Mouse (Mus musculus) gastrocnemius, adult 2 months (tissue): ENCODE data around the gene Unc13a. TPM values are rescaled to one million over a fixed set of nuclear protein-coding genes. Genes with fewer than 3 reads are reported as not detected.

Experiments used
- DNase-seq: peaks from one replicate; pipeline ENCODE4 v3.0.0; 2022
- H3K27ac ChIP-seq: fragments of 200-600 bp; 2 replicates; pipeline ENCODE4 v1.8.1; 2022; ENCODE audit warnings: mild to moderate bottlenecking
- H3K4me3 ChIP-seq: fragments of 200-600 bp; 2 replicates; pipeline ENCODE4 v1.8.1; 2022; ENCODE audit warnings: mild to moderate bottlenecking, moderate library complexity
- CTCF ChIP-seq: fragments of 200-600 bp; IDR thresholded peaks from 2 replicates; pipeline ENCODE4 v1.8.1; 2022; ENCODE audit warnings: antibody characterized with exemption, mild to moderate bottlenecking, moderate library complexity
- intact Hi-C: fragments of 180-260 bp; cut with DNase I; formaldehyde crosslinking; loops from one replicate; pipeline ENCODE4 v1.15.1; 2025
- total RNA-seq, 2 experiments: library from RNA; stranded (reverse); gene quantifications; 2 replicates each; pipeline ENCODE4 v1.2.3; 2021

Gene Unc13a
- total RNA-seq, 2 experiments from 2014 or later, result not detected

GRCm38 (mm10) chr8:71670198-71670597 is 1.4 kb downstream of the Unc13a start:
- intact Hi-C loops, result no loop called here
- no peak for TF ChIP-seq CTCF
- Histone ChIP-seq H3K4me3 (no peak overlapping the region), H3K27ac (no peak overlapping the region)
- DNase-seq, result no peak

- intact Hi-C loops, result no loop called here
- no peak for TF ChIP-seq CTCF
- Histone ChIP-seq H3K27ac (no peak overlapping the region), H3K4me3 (peak overlapping the region; percentile 15; the same call in 1 of the 2 replicates)
- no peak for DNase-seq
Observed at GRCm38 (mm10) chr8:71668220-71668975, 3.2 kb downstream of the Unc13a start.

GRCm38 (mm10) chr8:71667256-71667655 is 4.3 kb downstream of the Unc13a start:
- Histone ChIP-seq H3K27ac (no peak overlapping the region), H3K4me3 (no peak overlapping the region)
- no peak for DNase-seq
- intact Hi-C loops, result no loop called here
- TF ChIP-seq CTCF, result no peak

DNA sequence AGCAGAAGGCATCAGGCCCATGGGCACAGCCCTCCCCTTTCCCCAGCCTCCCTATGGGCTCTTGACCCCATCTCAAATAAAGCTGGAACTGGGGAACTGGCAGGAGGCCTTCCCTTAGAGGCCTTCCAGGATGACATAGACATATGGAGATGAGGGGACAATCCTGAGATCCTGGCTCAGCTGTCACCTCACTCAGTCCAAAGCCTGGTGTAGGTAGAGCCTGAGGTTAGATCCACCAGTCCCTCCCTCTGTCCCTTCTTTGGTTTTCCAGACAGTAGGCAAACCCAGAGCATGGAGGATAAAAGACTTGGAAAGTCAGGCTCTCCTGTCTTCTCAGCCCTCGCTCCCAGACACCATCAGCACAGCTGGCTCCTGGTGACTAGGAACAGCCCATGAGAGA is 4.7 kb downstream of the Unc13a start:
- intact Hi-C loops, result no loop called here
- DNase-seq, result no peak
- Histone ChIP-seq H3K27ac (no peak overlapping the region), H3K4me3 (no peak overlapping the region)
- no peak for TF ChIP-seq CTCF

- no peak for DNase-seq
- H3K4me3 ChIP-seq, result no peak overlapping the region
- no peak for TF ChIP-seq CTCF
- H3K27ac ChIP-seq, result no peak overlapping the region
- intact Hi-C loops, result no loop called here
Observed at GRCm38 (mm10) chr8:71665331-71666130, 6.0 kb downstream of the Unc13a start.

GRCm38 (mm10) chr8:71660325-71661120 is 11.0 kb downstream of the Unc13a start:
- no peak overlapping the region for H3K27ac ChIP-seq
- peak; percentile 84 for DNase-seq
- no peak overlapping the region for H3K4me3 ChIP-seq
- intact Hi-C loops, result loop anchor here (1.0 to 5.0 kb wide), 3 partner anchors 63 to 218 kb away; partner anchors contain the start of gene Fam129c
- TF ChIP-seq CTCF, result peak; percentile 96

DNA sequence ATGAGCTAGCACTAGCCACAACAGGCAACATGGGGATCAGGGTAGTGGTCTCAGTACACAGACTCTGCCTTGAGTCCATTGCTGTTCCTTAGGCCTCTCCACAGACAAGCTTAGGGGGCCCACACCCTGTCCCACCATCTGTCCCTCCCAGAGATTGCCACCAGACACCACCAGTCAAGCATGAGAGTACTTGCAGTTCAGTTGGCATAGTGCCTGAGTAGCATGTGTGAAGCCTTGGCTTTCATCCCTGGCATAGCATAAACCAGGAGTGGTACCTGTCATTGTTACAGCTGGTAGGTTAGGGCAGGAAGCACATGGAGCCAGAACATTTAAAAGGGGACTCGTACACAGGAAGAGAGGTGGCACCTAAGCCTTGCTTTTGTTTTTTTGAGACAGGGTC is 11.8 kb downstream of the Unc13a start:
- TF ChIP-seq CTCF, result no peak
- Histone ChIP-seq H3K27ac (no peak overlapping the region), H3K4me3 (no peak overlapping the region)
- intact Hi-C loops, result loop anchor here (1.0 to 5.0 kb wide), 3 partner anchors 62 to 217 kb away; partner anchors contain the start of gene Fam129c
- DNase-seq, result no peak

GRCm38 (mm10) chr8:71658515-71659049 is 13.0 kb downstream of the Unc13a start:
- Histone ChIP-seq H3K27ac (no peak overlapping the region), H3K4me3 (no peak overlapping the region)
- TF ChIP-seq CTCF, result no peak
- DNase-seq, result no peak
- intact Hi-C loops, result no loop called here

DNA sequence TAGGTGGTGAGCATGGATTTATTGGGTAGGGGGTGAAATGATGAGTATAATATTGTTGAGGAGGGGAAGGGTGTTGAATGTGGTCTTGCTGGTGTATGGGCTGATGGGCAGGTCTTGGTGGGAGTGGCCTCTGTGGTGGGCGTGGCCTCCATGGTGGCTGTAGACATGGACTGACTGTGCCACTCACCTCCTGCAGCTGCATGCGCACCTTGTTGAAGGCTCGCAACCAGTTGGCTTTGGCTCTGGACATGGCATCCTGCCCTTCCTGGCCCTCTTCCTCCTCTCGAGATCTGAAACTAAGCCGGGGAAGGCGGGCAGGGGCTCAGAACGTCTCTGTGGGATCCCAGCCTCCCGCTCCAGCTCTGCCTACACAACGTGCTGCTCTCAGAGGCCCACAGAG is 13.7 kb downstream of the Unc13a start:
- no peak for DNase-seq
- no peak overlapping the region for H3K4me3 ChIP-seq
- intact Hi-C loops, result no loop called here
- H3K27ac ChIP-seq, result no peak overlapping the region
- no peak for TF ChIP-seq CTCF

DNA sequence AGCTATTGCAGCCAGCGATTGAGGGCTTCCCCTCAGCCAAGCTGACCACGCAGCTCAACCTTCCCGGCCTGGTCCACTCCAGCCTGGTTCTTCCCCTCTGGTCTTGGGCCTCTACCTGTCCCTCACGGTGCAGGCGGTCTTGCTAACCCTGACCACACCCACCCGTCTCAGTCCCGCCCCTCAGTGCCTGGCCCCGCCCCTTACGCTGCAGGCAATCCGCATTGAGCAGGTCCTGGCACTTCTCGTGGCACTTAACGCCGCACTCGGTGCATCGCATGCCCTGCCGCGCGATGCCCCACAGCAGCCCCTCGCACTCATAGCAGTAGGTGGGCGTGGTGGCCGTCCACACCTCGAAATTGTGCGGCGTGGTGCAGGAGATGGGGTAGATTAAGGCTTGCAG is 17.0 kb downstream of the Unc13a start:
- TF ChIP-seq CTCF, result no peak
- peak; percentile 24 for DNase-seq
- Histone ChIP-seq H3K4me3 (no peak overlapping the region), H3K27ac (no peak overlapping the region)
- intact Hi-C loops, result no loop called here

GRCm38 (mm10) chr8:71645510-71645909 is 26.0 kb downstream of the Unc13a start:
- no peak for DNase-seq
- Histone ChIP-seq H3K27ac (no peak overlapping the region), H3K4me3 (no peak overlapping the region)
- no peak for TF ChIP-seq CTCF
- intact Hi-C loops, result no loop called here

GRCm38 (mm10) chr8:71639318-71639717 is 32.2 kb downstream of the Unc13a start:
- intact Hi-C loops, result loop anchor here (10.0 kb wide), 1 partner anchor 195 kb away; no protein-coding TSS in a partner anchor
- H3K4me3 ChIP-seq, result no peak overlapping the region
- H3K27ac ChIP-seq, result no peak overlapping the region
- TF ChIP-seq CTCF, result no peak
- DNase-seq, result no peak
